Mouse (Mus musculus) kidney, postnatal 36 days (tissue): ENCODE measurements around the gene Lcn8.
A peak's percentile ranks its signal among the peaks of the same experiment; 100 is the strongest.
"Not testable (repeated sequence)": the region's sequence is repeated elsewhere in the genome, so short reads cannot be mapped to it uniquely, and the experiment has no call there.

Source experiments
- DNase-seq, 2 experiments: peaks; one replicate each; pipeline ENCODE4 v3.0.0; 2021 to 2022; ENCODE audit warnings: mixed read lengths in 2 of 2

The Lcn8 gene

DNA sequence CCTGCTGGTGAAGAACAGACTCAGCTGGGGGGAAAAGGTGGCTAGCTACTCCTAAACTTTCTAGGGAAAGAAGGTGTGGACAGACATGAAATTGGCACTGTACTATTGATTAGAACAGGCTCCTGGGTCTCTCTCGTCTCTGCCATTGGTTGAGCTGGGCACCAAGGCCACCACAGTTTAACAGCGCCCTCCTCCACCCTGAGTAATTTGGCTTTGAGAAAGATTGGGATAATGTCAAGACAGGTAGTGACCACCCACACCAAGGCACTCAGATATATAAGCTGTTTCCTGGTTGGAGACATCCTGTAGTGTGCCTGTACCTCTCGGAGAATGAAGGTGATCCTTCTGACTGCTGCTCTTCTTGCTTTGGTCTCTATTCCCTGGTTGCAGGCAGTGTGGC, 23.6 kb downstream of the Lcn8 start, which contains the start of gene Lcn6:
Lcn6 (plus strand) TSS at position 301 of the 400 bp plus-strand sequence.
- no peak for DNase-seq

DNA sequence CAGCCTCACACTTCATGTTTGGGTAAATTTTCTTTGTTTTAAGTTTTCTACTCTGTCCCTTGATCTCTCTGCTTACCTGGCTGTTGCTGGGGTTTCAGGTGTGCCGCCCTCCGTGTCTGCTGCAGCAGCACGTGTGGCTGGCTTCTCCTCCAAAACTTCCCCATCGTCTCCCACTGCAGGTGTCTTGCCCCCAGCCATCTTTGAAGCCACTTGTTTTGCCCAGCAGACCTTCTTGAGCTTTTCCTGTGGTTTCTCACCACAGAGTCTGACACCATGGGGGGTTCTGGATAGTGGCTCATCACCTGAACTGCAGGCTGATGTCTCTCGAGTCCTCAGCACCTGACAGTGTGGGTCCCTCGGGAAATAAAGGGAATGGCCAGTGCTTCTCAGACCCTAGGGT, 26.6 kb downstream of the Lcn8 start:
- DNase-seq = no peak

DNA sequence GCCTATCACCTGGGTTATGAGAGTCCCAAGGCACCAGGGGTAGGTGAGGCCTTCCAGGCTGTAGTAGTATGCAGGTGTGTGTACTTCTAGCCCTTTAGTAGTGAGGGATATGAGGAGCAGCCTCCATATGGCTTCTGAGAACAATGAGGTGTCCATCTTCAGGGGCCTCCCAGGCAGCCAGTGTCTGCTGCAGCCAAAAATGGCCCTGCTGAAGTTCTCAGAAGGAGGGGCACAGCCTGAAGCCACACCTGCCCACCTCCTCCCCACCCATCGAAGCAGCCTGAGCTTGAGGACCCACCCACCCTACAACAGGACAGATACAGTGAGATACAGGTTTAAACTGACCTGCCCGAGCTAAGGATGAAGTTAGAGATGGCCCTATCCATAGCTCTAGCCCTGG, 29.5 kb downstream of the Lcn8 start, which contains the start of gene Lcn10:
Lcn10 (plus strand) TSS at position 301 of the 400 bp plus-strand sequence.
- DNase-seq = no peak

DNA sequence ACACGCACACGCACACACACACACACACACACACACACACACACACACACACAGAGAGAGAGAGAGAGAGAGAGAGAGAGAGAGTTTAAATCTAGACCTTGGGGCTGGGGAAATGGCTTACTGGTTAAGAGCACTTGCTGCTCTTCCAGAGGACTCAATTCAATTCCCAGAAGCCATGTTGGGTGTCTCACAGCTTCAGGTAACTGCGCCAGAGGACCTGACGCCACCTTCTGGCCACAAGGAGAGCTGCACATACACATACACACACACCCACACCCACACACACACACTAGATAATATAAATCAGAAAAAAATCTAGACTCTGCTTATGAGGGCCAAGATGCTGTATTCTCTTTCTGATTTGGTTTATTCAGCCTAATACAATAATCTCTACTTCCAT, 34.0 kb downstream of the Lcn8 start:
- no peak for DNase-seq

GRCm38 (mm10) chr2:25694605-25695004, 41.7 kb downstream of the Lcn8 start:
- peak; percentile 42 to 86 for DNase-seq

DNA sequence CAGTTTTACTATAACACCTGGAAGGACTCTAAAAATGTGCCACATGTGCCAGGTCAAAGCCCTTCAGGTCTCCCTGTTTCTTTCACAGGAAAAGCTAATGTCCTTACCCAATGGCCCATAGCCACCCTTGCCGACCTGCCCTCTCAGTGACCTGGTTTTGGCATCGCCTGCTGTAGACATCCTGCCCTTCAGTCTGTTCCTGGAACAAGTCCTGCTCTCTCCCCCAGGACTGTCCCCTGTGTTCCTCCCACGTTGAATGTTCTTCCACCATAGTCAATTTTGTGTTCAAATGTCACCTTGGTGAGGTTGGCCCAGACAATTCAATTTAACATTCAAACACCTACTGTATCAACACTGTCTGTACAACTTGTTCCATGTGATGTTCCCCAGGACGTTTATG, 44.0 kb downstream of the Lcn8 start:
- DNase-seq = peak in 1 of 2 experiments; percentile 50

GRCm38 (mm10) chr2:25698696-25699095, 45.8 kb downstream of the Lcn8 start:
- peak in 1 of 2 experiments; percentile 46 for DNase-seq

DNA sequence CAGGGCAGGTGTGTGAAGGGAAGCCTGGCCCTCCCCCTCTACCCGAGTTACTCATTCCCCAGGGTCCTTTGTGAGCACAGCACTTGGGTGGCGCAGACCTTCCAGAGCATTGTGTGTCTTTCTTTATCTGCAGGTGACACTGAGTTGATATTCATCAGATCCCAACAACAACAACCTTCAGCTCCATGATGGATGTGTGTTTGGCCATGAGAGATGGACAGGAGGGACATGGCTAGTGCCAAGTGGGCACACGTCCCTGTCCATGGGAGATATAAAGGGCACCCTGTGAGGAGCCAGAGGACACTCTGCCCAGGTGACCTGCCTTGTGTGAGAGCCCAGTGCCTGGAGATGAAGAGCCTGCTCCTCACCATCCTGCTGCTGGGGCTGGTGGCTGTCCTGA, 46.8 kb downstream of the Lcn8 start, which contains the start of gene Obp2a:
Obp2a (plus strand) TSS at position 301 of the 400 bp plus-strand sequence.
- not testable (repeated sequence) for DNase-seq

DNA sequence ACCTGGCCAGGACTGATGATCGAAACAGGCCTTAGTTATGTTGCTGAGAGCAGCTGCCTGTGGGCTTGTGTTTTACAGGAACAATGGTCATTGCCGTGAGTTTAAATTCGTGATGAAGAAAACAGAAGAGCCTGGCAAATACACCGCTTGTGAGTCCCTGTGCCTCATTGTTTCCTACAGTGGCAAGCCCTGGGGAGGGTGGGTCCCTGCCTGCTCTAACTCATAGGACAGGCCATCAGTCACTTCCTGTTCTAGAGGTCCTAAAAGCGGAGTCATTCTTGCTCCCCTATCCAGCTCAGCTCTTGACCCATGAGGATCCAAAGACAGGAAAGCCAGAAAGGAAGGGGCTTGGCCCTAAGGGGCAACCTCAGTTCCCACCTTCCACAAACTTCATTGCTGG, 48.1 kb downstream of the Lcn8 start:
- no peak for DNase-seq

DNA sequence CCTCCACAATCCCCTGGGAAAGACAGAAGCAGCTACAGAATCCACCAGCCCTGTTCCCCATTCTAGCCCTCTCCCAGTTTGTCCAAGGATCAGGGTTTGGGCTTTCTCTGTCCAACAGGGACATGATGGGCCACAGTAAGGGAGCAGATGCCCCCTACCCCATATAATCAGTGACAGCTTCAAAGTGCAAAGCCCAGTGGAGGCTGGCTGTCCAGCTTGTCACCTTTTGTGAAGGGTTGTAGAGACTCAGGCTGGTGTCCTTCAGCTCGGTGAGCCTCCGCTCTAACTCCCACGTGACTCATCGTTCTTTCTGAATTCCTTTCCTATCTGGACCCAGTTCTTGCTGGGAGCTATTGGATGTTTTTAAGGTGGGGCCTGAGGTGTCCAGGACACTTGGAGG, 50.8 kb downstream of the Lcn8 start:
- DNase-seq = no peak
